Mouse (Mus musculus) small intestine, adult 2 months (tissue): Measurements from ENCODE around the gene Myt1l.

Experiments used
- CTCF ChIP-seq: fragments of 200-500 bp; IDR thresholded peaks from 2 replicates; pipeline ENCODE4 v1.5.1; 2012; ENCODE audit warnings: low read depth, mild to moderate bottlenecking, control low read depth, inconsistent platforms, low read length, moderate library complexity, mixed read lengths; ENCODE audit not compliant: insufficient replicate concordance, insufficient read length; ENCODE audit errors: extremely low read depth
- POLR2A ChIP-seq: fragments of 200-500 bp; IDR thresholded peaks from 2 replicates; pipeline ENCODE4 v1.6.1; 2012; ENCODE audit warnings: low read depth, mild to moderate bottlenecking, control low read depth, inconsistent platforms, low read length, moderate library complexity

DNA sequence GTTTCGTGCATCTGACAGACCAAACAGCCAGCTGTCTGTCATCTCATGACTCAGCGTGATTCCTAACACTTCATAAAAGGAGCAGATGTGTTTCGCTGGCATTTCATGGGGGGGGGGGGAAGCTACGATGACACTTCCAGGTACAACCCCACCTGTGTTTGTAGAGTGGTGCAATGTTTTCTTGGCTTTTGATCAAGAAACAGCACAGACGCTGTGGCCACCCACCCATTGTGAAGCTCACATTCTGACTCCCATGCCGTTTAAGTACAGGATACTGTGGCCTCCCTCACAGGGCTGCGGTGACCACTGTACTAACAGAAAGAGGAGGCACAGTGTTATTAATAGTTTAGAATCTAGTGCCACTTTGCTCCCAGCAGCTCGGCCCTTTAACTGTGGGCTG is 175.4 kb downstream of the Myt1l start:
- TF ChIP-seq CTCF (no peak), POLR2A (no peak)
